Comparison of ENCODE assay signal across 8 mouse cellular contexts in genomic region chr6:39871381-39872305, GRCm38 (mm10). TPM values are rescaled to one million over a fixed set of nuclear protein-coding genes. Genes with fewer than 3 reads are reported as not detected.
DNase-seq lines count a peak whose midpoint lies in the region; ATAC-seq lines count a peak whose summit lies in the region.

No protein-coding gene starts in this region.

- peak overlapping the region; percentile 32 for H3K4me3 ChIP-seq in liver, embryonic 15.5 days (replicated peaks)

- no peak overlapping the region for H3K27ac ChIP-seq in liver, embryonic 15.5 days (replicated peaks)

- DNase-seq in Muller cell, postnatal 12 days (ENCODE audit: inconsistent ontology term): peak; percentile 84
- DNase-seq in cerebellum, adult 9-10 months: peak; percentile 93
- peak; percentile 58 to 60 for DNase-seq in heart, postnatal 36 days
- DNase-seq in layer of hippocampus, adult 18-20 months (ENCODE audit: low spot score in 2 of 2): peak; percentile 86 to 93
- DNase-seq in ovary, adult 18-20 months (ENCODE audit: low spot score): peak; percentile 45
- DNase-seq in yolk sac, embryonic 10.5 days (ENCODE audit: low spot score): peak; percentile 52

- peak; percentile 72 for ATAC-seq in frontal cortex, adult (ENCODE audit: low TSS enrichment)
- ATAC-seq in liver, embryonic 15.5 days (ENCODE audit: insufficient read depth): no peak

- no peaks in the 10 kb centered on the region for H3K9me3 ChIP-seq in liver, embryonic 15.5 days (replicated peaks)

- peaks cover 4% of the 10 kb centered on the region; the same call in 1 of the 2 replicates for H3K4me1 ChIP-seq in liver, embryonic 15.5 days (replicated peaks)

- H3K36me3 ChIP-seq in liver, embryonic 15.5 days (replicated peaks): no peaks in the 10 kb centered on the region

- under 1% methylated on average over 71 of the region's 71 CpGs for WGBS in liver, embryonic 15.5 days (ENCODE audit: insufficient replicate concordance)

- intact Hi-C loops in heart, postnatal 36 days (cut with DNase I): no loop called here

- no peak overlapping the region for H3K9ac ChIP-seq in liver, embryonic 15.5 days

- peak overlapping the region; percentile 58 for H3K4me2 ChIP-seq in liver, embryonic 15.5 days

- H3K27me3 ChIP-seq in liver, embryonic 15.5 days: peaks cover 69% of the 10 kb centered on the region

RNA-seq across cellular contexts. Expression of gene Tmem178b, which starts 1.4 kb away (rescaled TPM):
- under 1 TPM; 0.36 to 0.60 TPM for total RNA-seq in heart, postnatal 36 days (2021)
- total RNA-seq in layer of hippocampus, adult 18-20 months (2021): 100 to 1,000 TPM; 161 to 168 TPM
- polyA plus RNA-seq in liver, embryonic 15.5 days (2015; fragmentation: Nextera tagmentation; extraction: Ambion mirVana): not detected in 2 replicates

Comparison
In these comparisons a context has a peak if more than half of its experiments do, and no peak if none do; other contexts are left out.
1. RNA of gene Tmem178b, which starts 1.4 kb away (total RNA-seq): 161 to 168 TPM in layer of hippocampus, adult 18-20 months; 0.36 to 0.60 TPM in heart, postnatal 36 days; every median in the first group is over 100 times any median in the second.
2. Peak in every context shown above with its lines, with median percentiles within 50 percentile points of each other: DNase-seq.